Mouse (Mus musculus) hindbrain, postnatal 0 days (tissue): ENCODE results near the gene Cntrl. TPM values are rescaled to one million over a fixed set of nuclear protein-coding genes. Genes with fewer than 3 reads are reported as not detected.

Experiments
- ATAC-seq: fragments of 200-750 bp; cut with Nextera tagmentation; 2 replicates; pipeline ENCODE4 v1.8.0; 2017; ENCODE audit warnings: mild to moderate bottlenecking, moderate TSS enrichment, moderate library complexity
- DNase-seq: peaks from one replicate; pipeline ENCODE4 v3.0.0-alpha.2; 2015; ENCODE audit warnings: low spot score
- H3K27ac ChIP-seq: fragments of 300-500 bp; sonication (generic); 2 replicates; pipeline ENCODE4 v1.5.1; 2014; ENCODE audit warnings: mild to moderate bottlenecking
- H3K27me3 ChIP-seq: fragments of 300-500 bp; sonication (generic); 2 replicates; pipeline ENCODE4 v1.6.1; 2014; ENCODE audit warnings: low read length, mixed read lengths; ENCODE audit not compliant: insufficient read depth
- H3K36me3 ChIP-seq: fragments of 300-500 bp; sonication (generic); 2 replicates; pipeline ENCODE4 v1.6.1; 2014; ENCODE audit warnings: low read length, mixed read lengths; ENCODE audit not compliant: insufficient read depth
- H3K4me1 ChIP-seq: fragments of 300-500 bp; sonication (generic); 2 replicates; pipeline ENCODE4 v1.6.1; 2014; ENCODE audit warnings: antibody characterized with exemption, low read length, mixed read lengths; ENCODE audit not compliant: insufficient read depth
- H3K4me2 ChIP-seq: fragments of 300-500 bp; sonication (generic); 2 replicates; pipeline ENCODE4 v1.6.1; 2014; ENCODE audit warnings: low read depth, mild to moderate bottlenecking, low read length, moderate library complexity, mixed read lengths
- H3K4me3 ChIP-seq: fragments of 300-500 bp; sonication (generic); 2 replicates; pipeline ENCODE4 v1.5.1; 2014; ENCODE audit warnings: low read length
- H3K9ac ChIP-seq: fragments of 300-500 bp; sonication (generic); replicated peaks from 2 replicates; pipeline ENCODE4 v1.6.1; 2014; ENCODE audit warnings: mild to moderate bottlenecking, low read length, moderate library complexity, mixed read lengths
- H3K9me3 ChIP-seq: fragments of 300-500 bp; sonication (generic); 2 replicates; pipeline ENCODE4 v1.6.1; 2016; ENCODE audit warnings: low read length, mixed read lengths
- CTCF ChIP-seq: IDR thresholded peaks from 2 replicates; pipeline ENCODE4 v1.5.1; 2016; ENCODE audit warnings: antibody characterized with exemption, control low read depth, low read depth
- WGBS: fragments of 180-500 bp; shearing (Covaris S2); extraction: QIAGEN DNeasy Blood & Tissue Kit; methylation state at CpG from one replicate; pipeline ENCODE4 v1.1.7; 2014; 5-methylcytosine and 5-hydroxymethylcytosine counted together
- polyA plus RNA-seq: library from polyadenylated mRNA; unstranded; fragments of >200 nt; fragmentation: Nextera tagmentation; extraction: Ambion mirVana; gene quantifications from 2 replicates; pipeline ENCODE4 v1.2.1, GENCODE M21; 2015
- total RNA-seq: library from RNA; depleted of rRNA; stranded (reverse); fragments of >200 nt; gene quantifications from 2 replicates; pipeline ENCODE4 v1.2.3, GENCODE M21; 2014

Cntrl gene
- total and polyA plus RNA-seq, 2 experiments from 2014 or later: 9.0 to 10.5 TPM

DNA sequence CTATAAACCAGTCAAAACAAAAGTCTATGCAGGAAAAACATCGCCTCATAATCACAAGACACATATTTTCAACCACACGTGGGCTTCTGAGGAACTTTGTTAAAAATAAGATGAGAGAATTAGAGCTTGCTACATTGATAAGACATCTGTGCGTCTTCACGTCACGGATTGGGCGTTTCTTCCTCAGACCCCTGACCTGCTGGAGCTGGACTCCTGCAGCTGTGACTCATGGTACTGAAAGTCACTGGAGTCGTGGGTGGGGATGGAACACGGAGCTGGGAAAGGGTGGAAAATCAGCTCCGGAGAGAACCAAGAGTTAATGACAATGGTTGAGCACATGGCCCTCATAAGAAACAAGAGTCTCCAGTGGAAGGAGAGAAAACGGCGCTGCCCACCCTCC, 42.2 kb upstream of the Cntrl start:
- no peak for ATAC-seq
- H3K4me3 ChIP-seq: no peak overlapping the region
- H3K27me3 ChIP-seq: no peaks in the 10 kb centered on the region
- no peak for DNase-seq
- H3K27ac ChIP-seq: no peak overlapping the region
- H3K9me3 ChIP-seq: no peaks in the 10 kb centered on the region
- TF ChIP-seq CTCF: no peak
- no peaks in the 10 kb centered on the region for H3K4me1 ChIP-seq
- H3K9ac ChIP-seq: no peak overlapping the region
- no peaks in the 10 kb centered on the region for H3K36me3 ChIP-seq
- WGBS: 91% methylated on average over 11 of the region's 11 CpGs
- no peak overlapping the region for H3K4me2 ChIP-seq

DNA sequence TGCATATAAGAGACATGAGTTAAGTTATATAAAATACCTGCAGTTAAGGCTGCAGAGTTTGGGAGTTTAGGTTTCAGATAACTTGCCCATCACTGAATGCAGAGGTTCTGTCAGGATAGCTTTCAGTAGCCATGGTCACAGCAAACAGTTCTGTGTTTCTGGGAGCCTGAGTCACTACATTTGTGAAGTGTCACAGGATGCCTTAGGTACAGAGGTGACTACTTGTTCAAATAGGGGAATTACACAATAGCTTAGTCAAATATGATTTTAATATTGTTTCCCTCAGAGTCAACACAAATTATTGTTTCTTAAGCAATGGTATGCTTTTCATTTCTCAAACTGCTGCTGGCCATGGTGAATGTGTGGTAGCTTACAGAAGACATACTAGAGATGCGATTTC, 40.2 kb upstream of the Cntrl start:
- no peak overlapping the region for H3K9ac ChIP-seq
- no peaks in the 10 kb centered on the region for H3K4me1 ChIP-seq
- no peaks in the 10 kb centered on the region for H3K27me3 ChIP-seq
- no peak overlapping the region for H3K4me3 ChIP-seq
- TF ChIP-seq CTCF: no peak
- no peak overlapping the region for H3K27ac ChIP-seq
- WGBS: 91% methylated on average over 1 of the region's 1 CpGs
- H3K9me3 ChIP-seq: no peaks in the 10 kb centered on the region
- ATAC-seq (no peak), DNase-seq (no peak)
- no peak overlapping the region for H3K4me2 ChIP-seq
- H3K36me3 ChIP-seq: no peaks in the 10 kb centered on the region

DNA sequence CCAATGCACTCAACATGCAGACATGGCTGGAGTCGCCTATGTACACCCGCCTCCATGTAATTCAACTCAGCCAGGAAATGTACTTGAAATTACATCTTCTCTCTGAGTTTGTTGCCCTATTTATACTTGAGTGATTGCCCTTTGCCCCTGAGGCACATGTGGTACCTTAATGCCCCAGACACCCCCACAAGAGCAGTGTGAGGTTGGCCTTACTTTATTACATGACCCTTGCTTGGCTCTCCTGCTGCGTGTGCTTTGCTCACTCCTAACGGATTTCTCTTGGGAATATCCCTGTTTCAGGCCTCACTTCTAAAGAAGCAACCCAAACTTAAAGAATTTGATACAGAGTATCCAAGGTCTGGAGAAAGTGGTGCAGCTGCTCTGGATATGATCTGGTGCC, 39.0 kb upstream of the Cntrl start:
- TF ChIP-seq CTCF: no peak
- Histone ChIP-seq H3K4me2 (no peak overlapping the region), H3K9ac (no peak overlapping the region), H3K27ac (no peak overlapping the region), H3K4me3 (no peak overlapping the region), H3K27me3 (no peaks in the 10 kb centered on the region), H3K9me3 (no peaks in the 10 kb centered on the region), H3K36me3 (no peaks in the 10 kb centered on the region), H3K4me1 (no peaks in the 10 kb centered on the region)
- ATAC-seq (no peak), DNase-seq (no peak)
- WGBS: 85% methylated on average over 4 of the region's 4 CpGs

DNA sequence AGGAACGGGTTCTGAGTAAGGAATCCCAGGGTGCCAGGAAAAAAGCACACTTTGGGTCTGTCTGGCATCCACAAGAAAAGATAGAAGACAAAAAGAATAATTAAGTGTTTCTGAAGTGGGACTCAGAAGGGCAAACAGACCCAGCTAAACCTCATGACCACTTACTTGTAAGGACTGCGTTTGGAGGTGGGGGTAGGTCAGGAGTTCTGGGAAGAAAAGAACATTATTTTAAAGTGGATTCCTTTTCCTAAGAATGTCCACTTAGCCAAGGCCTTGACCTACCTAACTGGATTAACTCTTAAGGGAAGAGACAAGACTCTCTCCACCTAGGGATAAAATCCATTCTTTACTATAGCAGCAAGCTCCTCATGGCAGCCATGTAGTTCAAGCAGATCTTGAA, 36.7 kb upstream of the Cntrl start:
- no peaks in the 10 kb centered on the region for H3K4me1 ChIP-seq
- no peaks in the 10 kb centered on the region for H3K27me3 ChIP-seq
- no peak for ATAC-seq
- H3K27ac ChIP-seq: no peak overlapping the region
- H3K4me3 ChIP-seq: no peak overlapping the region
- no peak for TF ChIP-seq CTCF
- WGBS: 44% methylated on average over 2 of the region's 2 CpGs
- no peaks in the 10 kb centered on the region for H3K9me3 ChIP-seq
- no peak for DNase-seq
- H3K36me3 ChIP-seq: no peaks in the 10 kb centered on the region
- H3K9ac ChIP-seq: no peak overlapping the region
- no peak overlapping the region for H3K4me2 ChIP-seq

DNA sequence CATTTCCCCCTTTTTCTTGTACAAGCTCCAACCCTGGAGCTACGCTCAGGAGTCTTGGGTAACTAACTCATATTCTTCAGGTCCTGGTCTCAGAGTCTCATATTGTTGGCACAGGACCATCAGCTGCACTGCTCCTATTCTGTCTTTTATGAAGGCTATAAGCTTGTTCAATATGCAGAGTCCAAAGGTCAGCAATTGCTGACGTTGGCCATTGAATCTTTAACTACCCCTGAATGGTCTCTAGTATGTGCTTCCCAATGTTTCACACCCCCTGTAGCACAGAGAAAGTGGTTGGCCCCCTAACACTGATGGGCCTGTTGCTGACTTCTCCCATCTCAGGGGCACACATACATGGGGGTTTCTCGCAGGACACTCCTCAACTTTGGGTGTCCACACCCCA, 35.0 kb upstream of the Cntrl start:
- H3K4me1 ChIP-seq: no peaks in the 10 kb centered on the region
- H3K27me3 ChIP-seq: no peaks in the 10 kb centered on the region
- no peak for DNase-seq
- no peak overlapping the region for H3K4me3 ChIP-seq
- ATAC-seq: no peak
- H3K36me3 ChIP-seq: no peaks in the 10 kb centered on the region
- H3K4me2 ChIP-seq: no peak overlapping the region
- H3K9ac ChIP-seq: no peak overlapping the region
- 87% methylated on average over 3 of the region's 3 CpGs for WGBS
- no peaks in the 10 kb centered on the region for H3K9me3 ChIP-seq
- no peak for TF ChIP-seq CTCF
- no peak overlapping the region for H3K27ac ChIP-seq

DNA sequence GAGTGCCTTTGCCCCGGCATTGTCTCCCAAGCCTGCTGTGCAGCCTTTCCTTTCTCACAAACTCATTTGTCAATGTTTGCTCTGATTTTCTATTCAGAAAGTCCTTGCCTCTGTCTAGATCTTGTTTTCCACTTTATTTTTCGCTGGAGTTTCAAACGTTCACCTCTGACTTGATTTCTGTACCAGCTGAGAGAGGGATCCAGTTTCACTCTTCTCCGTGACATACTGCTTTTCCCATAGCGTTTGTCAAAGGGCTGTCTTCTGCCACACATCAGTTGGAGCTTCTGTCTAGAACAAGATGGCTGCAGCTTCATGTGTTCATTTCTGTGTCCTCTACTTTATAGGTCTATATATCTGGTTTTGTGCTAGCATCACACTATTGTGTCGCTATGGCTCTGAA, 30.1 kb upstream of the Cntrl start:
- Histone ChIP-seq H3K27me3 (no peaks in the 10 kb centered on the region), H3K9ac (no peak overlapping the region), H3K9me3 (no peaks in the 10 kb centered on the region), H3K4me1 (no peaks in the 10 kb centered on the region), H3K4me3 (no peak overlapping the region), H3K36me3 (no peaks in the 10 kb centered on the region), H3K4me2 (no peak overlapping the region), H3K27ac (no peak overlapping the region)
- no peak for TF ChIP-seq CTCF
- 63% methylated on average over 6 of the region's 6 CpGs for WGBS
- no peak for DNase-seq
- ATAC-seq: no peak

DNA sequence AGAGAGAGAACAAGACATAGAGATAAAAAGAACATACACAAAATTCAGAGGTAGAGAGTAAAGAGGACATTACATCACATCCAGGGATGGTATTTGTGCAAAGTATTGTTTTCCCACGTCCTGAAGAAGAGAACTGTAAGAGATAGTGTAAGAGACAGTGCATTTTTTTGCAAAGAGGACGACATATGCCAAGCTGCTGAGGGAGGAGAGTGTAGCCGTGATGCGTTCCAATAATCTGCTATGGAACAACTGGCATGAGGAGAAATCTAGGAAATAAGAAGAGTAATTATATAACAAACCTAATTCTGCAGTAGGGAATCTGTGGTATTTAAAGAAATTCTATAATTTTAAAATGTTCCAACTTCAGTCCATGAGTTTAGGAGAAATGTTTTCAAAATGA, 21.9 kb upstream of the Cntrl start:
- Histone ChIP-seq H3K4me2 (no peak overlapping the region), H3K36me3 (no peaks in the 10 kb centered on the region), H3K9me3 (no peaks in the 10 kb centered on the region), H3K4me3 (no peak overlapping the region), H3K27ac (no peak overlapping the region), H3K9ac (no peak overlapping the region), H3K4me1 (no peaks in the 10 kb centered on the region), H3K27me3 (no peaks in the 10 kb centered on the region)
- WGBS: 71% methylated on average over 4 of the region's 4 CpGs
- no peak for ATAC-seq
- TF ChIP-seq CTCF: no peak
- DNase-seq: no peak
